Mouse (Mus musculus) MEL-GATA-1-ER (cell line): Measurements from ENCODE around the gene Sh3bp4.

Experiments
- DNase-seq: peaks from one replicate; pipeline ENCODE4 v3.0.0-alpha.2; 2012; ENCODE audit warnings: low read depth; ENCODE audit errors: extremely low read depth

Gene Sh3bp4

GRCm38 (mm10) chr1:89070871-89071361 is 701 bp downstream of the Sh3bp4 start:
- DNase-seq = no peak

GRCm38 (mm10) chr1:89071371-89072142 is 1.3 kb downstream of the Sh3bp4 start:
- no peak for DNase-seq

- no peak for DNase-seq
These were observed 2.2 kb downstream of the Sh3bp4 start for GRCm38 (mm10) chr1:89072143-89072990.

- DNase-seq = no peak
These were observed 3.2 kb downstream of the Sh3bp4 start for GRCm38 (mm10) chr1:89073291-89073846.

- no peak for DNase-seq
These were observed 4.5 kb downstream of the Sh3bp4 start for GRCm38 (mm10) chr1:89074678-89075077.

GRCm38 (mm10) chr1:89075120-89075519 is 4.9 kb downstream of the Sh3bp4 start:
- DNase-seq = no peak

- DNase-seq = no peak
These were observed 6.6 kb downstream of the Sh3bp4 start for GRCm38 (mm10) chr1:89076777-89077176.

GRCm38 (mm10) chr1:89078240-89078639 is 8.0 kb downstream of the Sh3bp4 start:
- DNase-seq = no peak

- no peak for DNase-seq
These were observed 8.5 kb downstream of the Sh3bp4 start for GRCm38 (mm10) chr1:89078730-89079129.

- no peak for DNase-seq
These were observed 9.0 kb downstream of the Sh3bp4 start for GRCm38 (mm10) chr1:89079239-89079638.

GRCm38 (mm10) chr1:89080371-89080770 is 10.2 kb downstream of the Sh3bp4 start:
- DNase-seq = no peak

GRCm38 (mm10) chr1:89080795-89081194 is 10.6 kb downstream of the Sh3bp4 start:
- no peak for DNase-seq

- no peak for DNase-seq
These were observed 11.2 kb downstream of the Sh3bp4 start for GRCm38 (mm10) chr1:89081371-89081770.

GRCm38 (mm10) chr1:89082171-89082882 is 12.1 kb downstream of the Sh3bp4 start:
- DNase-seq = no peak

GRCm38 (mm10) chr1:89086575-89087153 is 16.4 kb downstream of the Sh3bp4 start:
- no peak for DNase-seq

- no peak for DNase-seq
These were observed 17.9 kb downstream of the Sh3bp4 start for GRCm38 (mm10) chr1:89088144-89088543.

GRCm38 (mm10) chr1:89088748-89089288 is 18.6 kb downstream of the Sh3bp4 start:
- DNase-seq = no peak

GRCm38 (mm10) chr1:89089821-89090600 is 19.8 kb downstream of the Sh3bp4 start:
- no peak for DNase-seq

GRCm38 (mm10) chr1:89090676-89091075 is 20.5 kb downstream of the Sh3bp4 start:
- no peak for DNase-seq

GRCm38 (mm10) chr1:89092019-89092418 is 21.8 kb downstream of the Sh3bp4 start:
- DNase-seq = no peak
